Mouse (Mus musculus) liver, adult (tissue): ENCODE results near the gene Tex33.

Experiments
- GATA4 ChIP-seq: IDR thresholded peaks from 2 replicates; pipeline ENCODE4 v1.6.1; 2014; ENCODE audit warnings: mild to moderate bottlenecking, low read length; ENCODE audit not compliant: insufficient replicate concordance

Gene Tex33

GRCm38 (mm10) chr15:78368926-78369346 lies 26.8 kb downstream of the Tex33 start:
- peak; percentile 63; the same call in 1 of the 2 replicates for TF ChIP-seq GATA4

GRCm38 (mm10) chr15:78367811-78368210 lies 27.9 kb downstream of the Tex33 start:
- no peak for TF ChIP-seq GATA4

GRCm38 (mm10) chr15:78366875-78367274 lies 28.8 kb downstream of the Tex33 start:
- no peak for TF ChIP-seq GATA4

- no peak for TF ChIP-seq GATA4
Observed at GRCm38 (mm10) chr15:78365916-78366315, 29.8 kb downstream of the Tex33 start.

GRCm38 (mm10) chr15:78355548-78355947 lies 40.2 kb downstream of the Tex33 start:
- no peak for TF ChIP-seq GATA4

- no peak for TF ChIP-seq GATA4
Observed at GRCm38 (mm10) chr15:78354958-78355357, 40.8 kb downstream of the Tex33 start.

- no peak for TF ChIP-seq GATA4
Observed at GRCm38 (mm10) chr15:78351586-78352165, 44.0 kb downstream of the Tex33 start.

- TF ChIP-seq GATA4, result no peak
Observed at GRCm38 (mm10) chr15:78344567-78344966, 51.1 kb downstream of the Tex33 start.

GRCm38 (mm10) chr15:78343683-78344082 lies 52.0 kb downstream of the Tex33 start:
- TF ChIP-seq GATA4, result no peak

GRCm38 (mm10) chr15:78334380-78334779 lies 61.3 kb downstream of the Tex33 start:
- no peak for TF ChIP-seq GATA4

GRCm38 (mm10) chr15:78332981-78333380 lies 62.7 kb downstream of the Tex33 start:
- no peak for TF ChIP-seq GATA4

- TF ChIP-seq GATA4, result no peak
Observed at GRCm38 (mm10) chr15:78331523-78332340, 64.0 kb downstream of the Tex33 start.

- TF ChIP-seq GATA4, result no peak
Observed at GRCm38 (mm10) chr15:78330706-78331105, 65.0 kb downstream of the Tex33 start.

GRCm38 (mm10) chr15:78329972-78330371 lies 65.7 kb downstream of the Tex33 start:
- peak; percentile 66; the same call in 1 of the 2 replicates for TF ChIP-seq GATA4

- no peak for TF ChIP-seq GATA4
Observed at GRCm38 (mm10) chr15:78328520-78329097, 67.1 kb downstream of the Tex33 start.
